Mouse (Mus musculus): Measurements from ENCODE around the gene Smg6.

DNA sequence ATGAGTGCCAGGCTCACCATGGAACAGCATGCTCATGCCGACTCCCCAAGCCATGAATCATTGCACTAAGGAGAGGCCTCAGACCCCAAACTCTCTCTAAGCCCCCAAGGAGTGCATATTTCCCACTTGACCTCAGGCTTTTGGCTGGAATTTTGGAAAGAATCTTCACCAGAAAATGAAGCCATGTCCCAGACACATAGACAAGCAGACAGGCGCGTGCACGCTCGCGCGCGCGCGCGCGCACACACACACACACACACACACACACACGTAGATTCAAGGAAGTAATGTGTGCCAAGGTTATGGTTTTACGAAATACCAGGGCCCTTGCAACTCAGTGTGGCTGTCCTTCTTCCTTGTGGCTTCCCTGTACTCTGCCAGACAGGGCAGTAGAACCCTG is 232.8 kb downstream of the Smg6 start:
- TF ChIP-seq CTCF (IDR thresholded peaks at IDR 0.05; ENCODE audit: low read depth) (no peak), EP300 (IDR thresholded peaks at IDR 0.05; ENCODE audit: low read depth) (no peak)
